Mouse (Mus musculus): ENCODE measurements around the gene Cxcl9. TPM values are rescaled to one million over a fixed set of nuclear protein-coding genes. Genes with fewer than 3 reads are reported as not detected.
A peak's percentile ranks its signal among the peaks of the same experiment; 100 is the strongest.

Gene Cxcl9
- polyA plus RNA-seq (2015; fragmentation: Nextera tagmentation; extraction: Ambion mirVana), result not detected in 2 replicates

- H3K9ac ChIP-seq, result no peak within 1 kb of the TSS
- peaks cover 17% of the 10 kb centered on the region for H3K4me1 ChIP-seq
- H3K4me2 ChIP-seq, result no peak within 1 kb of the TSS
- 78% methylated on average over 7 of the region's 7 CpGs for WGBS
- no peaks in the 10 kb centered on the region for H3K36me3 ChIP-seq
- no peak for ATAC-seq (ENCODE audit: borderline replicate concordance, extremely low read depth, low FRiP score, low TSS enrichment)
- no peak within 1 kb of the TSS for H3K27ac ChIP-seq
- H3K9me3 ChIP-seq, result no peaks in the 10 kb centered on the region
- no peak within 1 kb of the TSS for H3K4me3 ChIP-seq
- H3K27me3 ChIP-seq, result no peaks in the 10 kb centered on the region
Measured at GRCm38 (mm10) chr5:92327929-92328328, at the start of gene Cxcl9. TSS of gene Cxcl9 (minus strand) at chr5:92328079.

GRCm38 (mm10) chr5:92376795-92377405 lies 49.0 kb upstream of the Cxcl9 start:
- no peaks in the 10 kb centered on the region for H3K9me3 ChIP-seq
- 15% methylated on average over 13 of the region's 13 CpGs for WGBS
- H3K4me2 ChIP-seq, result no peak overlapping the region
- H3K4me3 ChIP-seq, result no peak overlapping the region
- peaks cover 13% of the 10 kb centered on the region; the same call in 1 of the 2 replicates for H3K4me1 ChIP-seq
- no peaks in the 10 kb centered on the region for H3K36me3 ChIP-seq
- no peak for ATAC-seq (ENCODE audit: borderline replicate concordance, extremely low read depth, low FRiP score, low TSS enrichment)
- no peak overlapping the region for H3K27ac ChIP-seq
- H3K9ac ChIP-seq, result no peak overlapping the region
- no peaks in the 10 kb centered on the region for H3K27me3 ChIP-seq

DNA sequence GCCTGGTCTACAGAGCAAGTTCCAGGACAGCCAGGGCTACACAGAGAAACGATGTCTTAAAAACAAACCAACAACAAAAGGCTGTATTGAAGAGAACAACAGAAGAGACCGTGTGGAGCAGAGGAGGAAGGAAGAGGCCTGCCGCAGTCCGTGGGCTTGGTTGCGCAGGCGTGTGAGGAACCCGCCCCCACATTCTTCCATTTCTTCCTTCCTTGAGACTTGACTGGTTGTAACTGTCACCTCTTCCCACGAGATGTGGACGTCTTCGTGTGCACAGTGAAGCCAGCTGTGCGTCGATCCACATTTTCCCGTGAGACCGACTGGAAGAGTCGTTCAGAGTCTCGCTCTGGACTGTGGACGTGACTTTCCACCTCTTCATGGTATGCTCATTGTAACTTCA lies 47.5 kb upstream of the Cxcl9 start:
- Histone ChIP-seq H3K4me2 (no peak overlapping the region; the same call in 1 of the 2 replicates), H3K36me3 (no peaks in the 10 kb centered on the region), H3K9ac (no peak overlapping the region), H3K9me3 (no peaks in the 10 kb centered on the region), H3K27ac (no peak overlapping the region), H3K4me3 (no peak overlapping the region), H3K27me3 (no peaks in the 10 kb centered on the region), H3K4me1 (peaks cover 13% of the 10 kb centered on the region; the same call in 1 of the 2 replicates)
- WGBS, result 59% methylated on average over 17 of the region's 17 CpGs
- no peak for ATAC-seq (ENCODE audit: borderline replicate concordance, extremely low read depth, low FRiP score, low TSS enrichment)

GRCm38 (mm10) chr5:92374721-92375142 lies 46.9 kb upstream of the Cxcl9 start:
- Histone ChIP-seq H3K27ac (no peak overlapping the region), H3K4me2 (no peak overlapping the region), H3K9ac (no peak overlapping the region), H3K4me3 (no peak overlapping the region), H3K4me1 (peaks cover 13% of the 10 kb centered on the region; the same call in 1 of the 2 replicates), H3K27me3 (no peaks in the 10 kb centered on the region), H3K9me3 (no peaks in the 10 kb centered on the region), H3K36me3 (no peaks in the 10 kb centered on the region)
- WGBS, result 32% methylated on average over 6 of the region's 6 CpGs
- ATAC-seq (ENCODE audit: borderline replicate concordance, extremely low read depth, low FRiP score, low TSS enrichment), result 0 out of 2 replicates have a peak, but pooled peaks have one; percentile 46

- H3K27me3 ChIP-seq, result no peaks in the 10 kb centered on the region
- WGBS, result 13% methylated on average over 2 of the region's 2 CpGs
- H3K36me3 ChIP-seq, result no peaks in the 10 kb centered on the region
- no peak overlapping the region for H3K4me3 ChIP-seq
- no peak for ATAC-seq (ENCODE audit: borderline replicate concordance, extremely low read depth, low FRiP score, low TSS enrichment)
- no peak overlapping the region for H3K27ac ChIP-seq
- peaks cover 13% of the 10 kb centered on the region; the same call in 1 of the 2 replicates for H3K4me1 ChIP-seq
- no peak overlapping the region for H3K9ac ChIP-seq
- H3K4me2 ChIP-seq, result no peak overlapping the region
- H3K9me3 ChIP-seq, result no peaks in the 10 kb centered on the region
Measured at GRCm38 (mm10) chr5:92372605-92373004, 44.7 kb upstream of the Cxcl9 start.

GRCm38 (mm10) chr5:92371361-92371976 lies 43.6 kb upstream of the Cxcl9 start:
- H3K27ac ChIP-seq, result no peak overlapping the region
- H3K27me3 ChIP-seq, result no peaks in the 10 kb centered on the region
- 82% methylated on average over 14 of the region's 14 CpGs for WGBS
- no peaks in the 10 kb centered on the region for H3K36me3 ChIP-seq
- H3K4me3 ChIP-seq, result no peak overlapping the region
- no peak for ATAC-seq (ENCODE audit: borderline replicate concordance, extremely low read depth, low FRiP score, low TSS enrichment)
- peaks cover 7% of the 10 kb centered on the region; the same call in 1 of the 2 replicates for H3K4me1 ChIP-seq
- no peak overlapping the region for H3K9ac ChIP-seq
- no peaks in the 10 kb centered on the region for H3K9me3 ChIP-seq
- no peak overlapping the region for H3K4me2 ChIP-seq

GRCm38 (mm10) chr5:92370891-92371290 lies 43.0 kb upstream of the Cxcl9 start:
- no peak overlapping the region for H3K4me3 ChIP-seq
- no peak overlapping the region for H3K4me2 ChIP-seq
- H3K9ac ChIP-seq, result no peak overlapping the region
- 85% methylated on average over 6 of the region's 6 CpGs for WGBS
- no peaks in the 10 kb centered on the region for H3K36me3 ChIP-seq
- ATAC-seq (ENCODE audit: borderline replicate concordance, extremely low read depth, low FRiP score, low TSS enrichment), result no peak
- H3K4me1 ChIP-seq, result peaks cover 7% of the 10 kb centered on the region; the same call in 1 of the 2 replicates
- H3K9me3 ChIP-seq, result no peaks in the 10 kb centered on the region
- no peaks in the 10 kb centered on the region for H3K27me3 ChIP-seq
- H3K27ac ChIP-seq, result no peak overlapping the region

DNA sequence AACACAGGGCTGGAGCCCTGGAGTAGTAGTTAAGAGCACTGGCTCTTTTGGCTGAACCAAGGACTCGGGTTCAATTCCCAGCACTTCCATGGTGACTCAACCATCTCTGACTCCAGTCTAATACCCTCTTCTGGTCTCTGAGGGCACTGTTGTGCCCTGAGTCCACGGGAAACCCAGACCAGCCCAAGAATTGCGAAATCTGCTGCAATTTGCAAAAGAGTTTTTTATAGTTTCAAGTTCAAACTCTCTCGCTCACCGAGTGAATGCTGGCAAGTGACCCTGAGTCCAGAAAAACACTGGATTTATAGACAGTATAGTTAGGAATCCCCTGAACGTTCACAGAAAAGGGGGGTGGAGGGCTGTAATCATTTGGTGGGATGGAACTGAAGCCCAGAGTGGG lies 42.5 kb upstream of the Cxcl9 start:
- H3K27me3 ChIP-seq, result no peaks in the 10 kb centered on the region
- H3K9me3 ChIP-seq, result no peaks in the 10 kb centered on the region
- peaks cover 4% of the 10 kb centered on the region; the same call in 1 of the 2 replicates for H3K4me1 ChIP-seq
- no peak overlapping the region for H3K9ac ChIP-seq
- H3K27ac ChIP-seq, result no peak overlapping the region
- H3K4me3 ChIP-seq, result no peak overlapping the region
- ATAC-seq (ENCODE audit: borderline replicate concordance, extremely low read depth, low FRiP score, low TSS enrichment), result no peak
- H3K4me2 ChIP-seq, result no peak overlapping the region
- 60% methylated on average over 6 of the region's 6 CpGs for WGBS
- no peaks in the 10 kb centered on the region for H3K36me3 ChIP-seq

DNA sequence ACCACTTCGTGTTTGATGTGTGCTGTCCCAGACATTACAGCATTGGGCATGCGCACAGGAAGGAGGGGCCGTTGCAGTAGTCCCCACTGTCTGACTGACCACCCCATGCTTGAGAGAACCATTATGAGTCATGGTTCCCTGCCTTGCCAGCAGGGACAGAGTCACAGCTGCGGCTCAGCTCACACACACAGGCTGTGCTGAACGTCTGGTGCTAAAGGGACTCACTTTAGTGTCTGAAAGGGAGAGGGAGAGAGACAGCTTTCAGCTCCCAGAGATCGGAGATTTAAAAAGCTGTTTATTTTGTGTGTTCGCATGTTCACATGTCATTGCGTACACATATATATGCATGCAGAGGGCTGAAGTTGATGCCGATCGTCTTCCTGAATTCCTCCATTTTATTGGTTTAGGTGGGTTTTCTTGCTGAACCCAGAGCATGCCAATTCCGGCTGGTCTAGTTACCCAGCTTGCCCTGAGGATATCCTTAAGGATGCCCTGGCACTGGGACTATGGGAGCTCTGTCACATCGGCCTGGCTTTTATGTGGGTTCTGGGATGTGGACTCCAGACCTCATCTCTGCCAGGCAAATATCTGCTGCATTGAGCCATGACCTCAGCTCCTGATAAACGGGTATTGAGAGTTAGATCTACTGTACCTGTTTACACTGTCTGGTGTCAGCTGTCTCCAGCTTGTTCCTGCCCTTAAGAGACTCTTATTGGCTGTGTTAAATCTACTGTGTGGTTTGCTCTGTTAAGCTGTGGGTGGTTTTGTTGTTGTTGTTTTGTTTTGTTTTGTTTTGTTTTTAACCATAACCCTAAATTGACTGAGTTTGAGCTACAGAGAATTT lies 41.5 kb upstream of the Cxcl9 start:
- H3K27me3 ChIP-seq, result no peaks in the 10 kb centered on the region
- H3K4me3 ChIP-seq, result no peak overlapping the region
- H3K27ac ChIP-seq, result no peak overlapping the region
- no peak overlapping the region for H3K4me2 ChIP-seq
- no peaks in the 10 kb centered on the region for H3K9me3 ChIP-seq
- ATAC-seq (ENCODE audit: borderline replicate concordance, extremely low read depth, low FRiP score, low TSS enrichment), result 0 out of 2 replicates have a peak, but pooled peaks have one; percentile 49
- H3K4me1 ChIP-seq, result no peaks in the 10 kb centered on the region
- H3K36me3 ChIP-seq, result no peaks in the 10 kb centered on the region
- no peak overlapping the region for H3K9ac ChIP-seq
- WGBS, result 61% methylated on average over 13 of the region's 13 CpGs

- H3K4me3 ChIP-seq, result no peak overlapping the region
- ATAC-seq (ENCODE audit: borderline replicate concordance, extremely low read depth, low FRiP score, low TSS enrichment), result no peak
- no peaks in the 10 kb centered on the region for H3K27me3 ChIP-seq
- no peaks in the 10 kb centered on the region for H3K36me3 ChIP-seq
- H3K4me1 ChIP-seq, result no peaks in the 10 kb centered on the region
- no peak overlapping the region for H3K4me2 ChIP-seq
- no peak overlapping the region for H3K27ac ChIP-seq
- 56% methylated on average over 10 of the region's 10 CpGs for WGBS
- no peaks in the 10 kb centered on the region for H3K9me3 ChIP-seq
- no peak overlapping the region for H3K9ac ChIP-seq
Measured at GRCm38 (mm10) chr5:92368392-92368791, 40.5 kb upstream of the Cxcl9 start.

DNA sequence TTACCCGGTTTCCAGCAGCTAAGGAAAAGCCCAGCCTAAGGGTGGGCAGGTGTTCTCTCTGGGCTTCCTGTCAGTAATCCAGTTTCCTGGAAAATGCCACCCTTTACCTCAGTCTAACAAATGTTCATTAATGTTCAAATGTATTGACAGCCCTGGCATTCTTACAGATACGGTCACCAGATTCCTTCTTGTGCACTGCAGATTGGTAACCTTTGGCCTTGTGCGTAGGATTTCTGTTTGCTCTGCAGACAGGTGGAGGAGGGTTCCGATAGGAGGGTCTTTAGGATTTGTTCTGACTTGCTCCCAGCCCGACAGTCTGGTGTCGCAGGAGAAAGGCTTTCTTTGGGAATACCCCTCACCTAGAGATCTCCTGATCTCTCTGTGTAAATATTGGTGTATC lies 38.7 kb upstream of the Cxcl9 start:
- 47% methylated on average over 6 of the region's 6 CpGs for WGBS

More for the DNA sequence above, 38.7 kb upstream of the Cxcl9 start:
- H3K4me2 ChIP-seq, result no peak overlapping the region
- no peaks in the 10 kb centered on the region for H3K9me3 ChIP-seq
- no peak overlapping the region for H3K9ac ChIP-seq
- ATAC-seq (ENCODE audit: borderline replicate concordance, extremely low read depth, low FRiP score, low TSS enrichment), result no peak
- H3K36me3 ChIP-seq, result no peaks in the 10 kb centered on the region
- H3K4me1 ChIP-seq, result no peaks in the 10 kb centered on the region
- H3K27ac ChIP-seq, result no peak overlapping the region
- H3K4me3 ChIP-seq, result no peak overlapping the region
- H3K27me3 ChIP-seq, result no peaks in the 10 kb centered on the region

Measured in lung, embryonic 15.5 days (tissue).